Mouse (Mus musculus) cortical plate, adult 2 months (tissue): ENCODE measurements around the gene Nfu1. TPM values are rescaled to one million over a fixed set of nuclear protein-coding genes. Genes with fewer than 3 reads are reported as not detected.
A peak's percentile ranks its signal among the peaks of the same experiment; 100 is the strongest.

ENCODE experiments used
- H3K27ac ChIP-seq: fragments of 200-500 bp; 2 replicates; pipeline ENCODE4 v1.5.1; 2012; ENCODE audit warnings: low read length, control low read depth, inconsistent platforms; ENCODE audit not compliant: insufficient read depth
- H3K4me1 ChIP-seq: fragments of 200-500 bp; 2 replicates; pipeline ENCODE4 v1.6.1; 2011; ENCODE audit warnings: low read length; ENCODE audit not compliant: control insufficient read depth, insufficient read depth
- H3K4me3 ChIP-seq: fragments of 200-500 bp; 2 replicates; pipeline ENCODE4 v1.5.1; 2011; ENCODE audit warnings: mild to moderate bottlenecking, low read length, control low read depth; ENCODE audit not compliant: insufficient read depth
- CTCF ChIP-seq: fragments of 200-500 bp; IDR thresholded peaks from 2 replicates; pipeline ENCODE4 v1.5.1; 2011; ENCODE audit warnings: mild to moderate bottlenecking, control low read depth, low read length; ENCODE audit not compliant: insufficient read depth; ENCODE audit errors: extremely low read depth
- POLR2A ChIP-seq: fragments of 200-500 bp; IDR thresholded peaks from 2 replicates; pipeline ENCODE4 v1.6.1; 2011; ENCODE audit warnings: mild to moderate bottlenecking, low read length, control low read depth; ENCODE audit not compliant: insufficient read depth; ENCODE audit errors: extremely low read depth
- polyA plus RNA-seq: library from polyadenylated mRNA; depleted of rRNA; stranded (reverse); fragments of >200 nt; gene quantifications from 2 replicates; pipeline ENCODE4 v1.2.3, GENCODE M21; 2012

Gene Nfu1
- polyA plus RNA-seq, 1 experiment: 125 TPM

- H3K4me3 ChIP-seq: no peak overlapping the region
- TF ChIP-seq POLR2A (no peak), CTCF (no peak)
- peaks cover 3% of the 10 kb centered on the region for H3K4me1 ChIP-seq
- H3K27ac ChIP-seq: no peak overlapping the region
Observed at GRCm38 (mm10) chr6:86992349-86992748, 16.7 kb upstream of the Nfu1 start.

- Histone ChIP-seq H3K4me1 (peaks cover 5% of the 10 kb centered on the region), H3K4me3 (no peak overlapping the region), H3K27ac (no peak overlapping the region)
- no peak for TF ChIP-seq CTCF
- no peak for TF ChIP-seq POLR2A
Observed at GRCm38 (mm10) chr6:86994254-86994653, 14.8 kb upstream of the Nfu1 start.

GRCm38 (mm10) chr6:86996629-86997307 is 12.3 kb upstream of the Nfu1 start:
- Histone ChIP-seq H3K4me3 (no peak overlapping the region), H3K4me1 (peaks cover 5% of the 10 kb centered on the region), H3K27ac (no peak overlapping the region; the same call in 1 of the 2 replicates)
- no peak for TF ChIP-seq CTCF
- no peak for TF ChIP-seq POLR2A

- Histone ChIP-seq H3K27ac (no peak overlapping the region), H3K4me1 (peaks cover 5% of the 10 kb centered on the region), H3K4me3 (no peak overlapping the region)
- TF ChIP-seq POLR2A: no peak
- TF ChIP-seq CTCF: no peak
Observed at GRCm38 (mm10) chr6:86997360-86997759, 11.7 kb upstream of the Nfu1 start.

GRCm38 (mm10) chr6:87001995-87002394 is 7.0 kb upstream of the Nfu1 start:
- Histone ChIP-seq H3K27ac (no peak overlapping the region), H3K4me3 (no peak overlapping the region), H3K4me1 (peaks cover 2% of the 10 kb centered on the region; the same call in 1 of the 2 replicates)
- TF ChIP-seq CTCF (no peak), POLR2A (no peak)

- no peak overlapping the region for H3K4me3 ChIP-seq
Observed at GRCm38 (mm10) chr6:87002521-87003055, 6.4 kb upstream of the Nfu1 start.

GRCm38 (mm10) chr6:87004099-87004498 is 4.9 kb upstream of the Nfu1 start:
- no peak for TF ChIP-seq POLR2A
- H3K27ac ChIP-seq: no peak overlapping the region
- H3K4me3 ChIP-seq: no peak overlapping the region
- H3K4me1 ChIP-seq: no peaks in the 10 kb centered on the region

More at GRCm38 (mm10) chr6:87002521-87003055, 6.4 kb upstream of the Nfu1 start:
- H3K4me1 ChIP-seq: no peaks in the 10 kb centered on the region
- TF ChIP-seq POLR2A (no peak), CTCF (peak; percentile 76)
- H3K27ac ChIP-seq: no peak overlapping the region

GRCm38 (mm10) chr6:87005577-87005976 is 3.5 kb upstream of the Nfu1 start:
- TF ChIP-seq CTCF (no peak), POLR2A (no peak)
- no peak overlapping the region for H3K4me3 ChIP-seq
- H3K4me1 ChIP-seq: 0 out of 2 replicates have a peak, but pooled peaks cover under 1% of the 10 kb centered on the region
- H3K27ac ChIP-seq: no peak overlapping the region

- H3K4me1 ChIP-seq: 0 out of 2 replicates have a peak, but pooled peaks cover 2% of the 10 kb centered on the region
- H3K4me3 ChIP-seq: peak overlapping the region; percentile 84
- no peak for TF ChIP-seq CTCF
- TF ChIP-seq POLR2A: peak; percentile 89
- H3K27ac ChIP-seq: peak overlapping the region; percentile 82
Observed at GRCm38 (mm10) chr6:87009692-87010328, 774 bp downstream of the Nfu1 start.

GRCm38 (mm10) chr6:87016916-87017315 is 7.9 kb downstream of the Nfu1 start:
- no peak overlapping the region for H3K4me3 ChIP-seq
- no peak overlapping the region for H3K27ac ChIP-seq
- TF ChIP-seq POLR2A (no peak), CTCF (peak; percentile 61)
- H3K4me1 ChIP-seq: peaks cover 2% of the 10 kb centered on the region
